Mouse (Mus musculus) embryonic fibroblast, embryonic 13.5 days (primary cell): ENCODE measurements around the gene Thoc5. TPM values are rescaled to one million over a fixed set of nuclear protein-coding genes. Genes with fewer than 3 reads are reported as not detected.

Experiments
- H3K27ac ChIP-seq: 2 replicates; pipeline ENCODE4 v1.5.1; 2012; ENCODE audit warnings: low read length, control low read depth, inconsistent platforms; ENCODE audit not compliant: insufficient read depth
- H3K4me1 ChIP-seq: 2 replicates; pipeline ENCODE4 v1.6.1; 2011; ENCODE audit warnings: low read length; ENCODE audit not compliant: control insufficient read depth, insufficient read depth
- H3K4me3 ChIP-seq: 2 replicates; pipeline ENCODE4 v1.5.1; 2011; ENCODE audit warnings: mild to moderate bottlenecking, control low read depth, low read length; ENCODE audit not compliant: insufficient read depth
- CTCF ChIP-seq: IDR thresholded peaks from 2 replicates; pipeline ENCODE4 v1.5.1; 2011; ENCODE audit warnings: mild to moderate bottlenecking, control low read depth, low read length, moderate library complexity, borderline replicate concordance; ENCODE audit not compliant: insufficient read depth
- POLR2A ChIP-seq: IDR thresholded peaks from 2 replicates; pipeline ENCODE4 v1.6.1; 2011; ENCODE audit warnings: low read depth, mild to moderate bottlenecking, control low read depth, low read length, moderate library complexity
- polyA plus RNA-seq: library from polyadenylated mRNA; stranded (reverse); fragments of >200 nt; gene quantifications from 2 replicates; pipeline ENCODE4 v1.2.4, GENCODE M21; 2011; ENCODE audit warnings: low read depth; ENCODE audit not compliant: missing spikeins, insufficient read length

Gene Thoc5
- polyA plus RNA-seq, 1 experiment: 34.9 TPM

GRCm38 (mm10) chr11:4901956-4902355 is 6.8 kb downstream of the Thoc5 start:
- H3K4me1 ChIP-seq: no peaks in the 10 kb centered on the region
- no peak overlapping the region for H3K4me3 ChIP-seq
- H3K27ac ChIP-seq: no peak overlapping the region
- no peak for TF ChIP-seq CTCF
- TF ChIP-seq POLR2A: no peak

DNA sequence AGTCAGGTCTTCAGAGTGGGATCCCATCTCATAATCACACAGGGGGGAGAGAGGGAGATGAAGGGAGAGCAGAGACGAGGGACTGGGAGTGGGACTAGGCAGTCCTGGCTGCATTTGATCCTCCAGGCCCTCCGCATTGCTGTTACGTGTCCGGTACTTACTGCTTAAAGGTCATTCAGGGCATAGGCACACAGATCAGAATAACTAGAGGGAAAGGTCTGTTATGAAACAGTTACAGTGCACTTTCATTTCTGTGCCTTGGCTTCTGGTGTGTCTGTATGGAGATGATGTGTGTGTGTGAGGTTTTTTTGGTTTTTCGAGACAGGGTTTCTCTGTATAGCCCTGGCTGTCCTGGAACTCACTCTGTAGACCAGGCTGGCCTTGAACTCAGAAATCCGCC is 11.1 kb downstream of the Thoc5 start:
- no peaks in the 10 kb centered on the region for H3K4me1 ChIP-seq
- H3K4me3 ChIP-seq: no peak overlapping the region
- no peak overlapping the region for H3K27ac ChIP-seq
- TF ChIP-seq CTCF (no peak), POLR2A (no peak)

GRCm38 (mm10) chr11:4916068-4916467 is 20.9 kb downstream of the Thoc5 start:
- peak; percentile 22; the same call in 1 of the 2 replicates for TF ChIP-seq CTCF
- TF ChIP-seq POLR2A: no peak
- Histone ChIP-seq H3K27ac (no peak overlapping the region), H3K4me1 (no peaks in the 10 kb centered on the region), H3K4me3 (no peak overlapping the region)

DNA sequence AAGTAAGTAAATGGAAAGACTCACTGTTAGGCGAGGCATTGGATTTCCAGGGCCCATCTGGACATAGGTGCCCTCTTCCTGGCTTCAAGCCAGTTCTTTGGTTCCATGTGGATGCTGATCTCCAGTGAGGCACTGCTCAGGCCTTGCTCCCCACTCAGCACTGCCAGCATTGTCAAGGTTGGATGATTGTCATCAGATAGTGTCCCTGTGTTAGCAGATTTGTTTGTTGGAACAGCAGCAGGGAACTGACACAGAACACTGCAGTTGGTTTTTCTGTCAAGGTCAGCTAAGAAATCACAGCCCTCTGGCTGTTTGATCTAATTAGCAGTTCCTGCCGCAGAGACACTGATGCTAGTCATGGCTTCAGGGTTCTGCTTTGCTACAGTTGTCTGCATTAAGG is 26.2 kb downstream of the Thoc5 start:
- Histone ChIP-seq H3K4me3 (no peak overlapping the region), H3K4me1 (no peaks in the 10 kb centered on the region), H3K27ac (no peak overlapping the region)
- TF ChIP-seq POLR2A: no peak
- TF ChIP-seq CTCF: no peak

DNA sequence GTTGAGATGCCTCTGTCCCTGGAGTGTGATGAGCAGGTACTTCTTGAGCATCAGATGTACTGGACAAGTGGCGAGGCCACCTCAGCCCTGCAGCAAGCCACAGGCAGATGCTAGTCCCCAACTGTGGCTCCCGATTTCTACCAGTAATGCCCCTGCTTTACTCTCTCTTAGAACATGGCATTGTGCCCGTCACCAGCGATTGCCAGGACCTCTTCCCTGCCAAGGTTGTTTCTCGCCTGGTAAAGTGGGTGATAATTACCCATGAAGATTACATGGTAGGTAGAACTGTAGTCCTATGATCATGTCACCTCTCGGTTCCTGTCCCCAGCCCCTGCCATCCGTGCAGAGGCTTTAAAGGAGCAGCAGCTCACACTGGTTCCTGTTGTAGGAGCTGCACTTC is 26.6 kb downstream of the Thoc5 start:
- Histone ChIP-seq H3K4me3 (no peak overlapping the region), H3K27ac (no peak overlapping the region), H3K4me1 (no peaks in the 10 kb centered on the region)
- no peak for TF ChIP-seq CTCF
- TF ChIP-seq POLR2A: no peak

- TF ChIP-seq CTCF (no peak), POLR2A (no peak)
- H3K4me3 ChIP-seq: no peak overlapping the region
- H3K27ac ChIP-seq: no peak overlapping the region
- no peaks in the 10 kb centered on the region for H3K4me1 ChIP-seq
Observed at GRCm38 (mm10) chr11:4927224-4927623, 32.1 kb downstream of the Thoc5 start.

DNA sequence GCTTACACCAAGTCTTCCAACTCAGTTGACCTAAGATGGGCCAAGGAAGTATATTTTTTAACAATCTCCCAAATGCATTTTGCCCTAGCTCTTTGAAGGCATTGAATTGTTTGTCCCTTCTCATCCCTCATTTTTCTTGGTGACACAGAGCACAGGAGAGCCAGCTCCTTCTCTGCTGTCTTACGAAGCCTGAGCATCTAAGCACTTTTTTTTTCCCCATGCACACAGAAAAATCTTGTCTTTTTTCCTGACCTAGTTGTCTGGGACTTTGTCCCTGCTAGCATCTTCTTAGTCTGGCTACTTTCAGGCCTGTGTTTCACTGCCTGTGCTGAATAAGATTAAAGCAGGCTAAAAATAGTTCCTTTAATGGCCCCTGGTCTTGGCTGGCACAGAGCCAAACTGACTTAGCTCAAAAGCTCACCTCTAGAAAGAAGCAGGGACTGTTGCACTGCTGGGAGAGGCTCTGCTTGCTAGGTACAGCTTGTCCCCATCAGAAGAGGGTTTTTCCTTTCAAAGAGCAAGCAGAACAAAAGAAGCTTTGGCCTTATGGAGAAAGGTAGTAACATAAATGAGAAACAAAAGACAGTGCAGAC is 36.0 kb downstream of the Thoc5 start:
- Histone ChIP-seq H3K27ac (no peak overlapping the region), H3K4me1 (no peaks in the 10 kb centered on the region), H3K4me3 (no peak overlapping the region)
- TF ChIP-seq POLR2A (no peak), CTCF (no peak)

- H3K4me1 ChIP-seq: no peaks in the 10 kb centered on the region
- no peak overlapping the region for H3K4me3 ChIP-seq
- H3K27ac ChIP-seq: no peak overlapping the region
- no peak for TF ChIP-seq POLR2A
- no peak for TF ChIP-seq CTCF
Observed at GRCm38 (mm10) chr11:4936243-4936642, 41.1 kb downstream of the Thoc5 start.

- TF ChIP-seq CTCF (no peak), POLR2A (no peak)
- Histone ChIP-seq H3K4me3 (no peak overlapping the region), H3K27ac (no peak overlapping the region), H3K4me1 (no peaks in the 10 kb centered on the region)
Observed at GRCm38 (mm10) chr11:4946530-4946929, 51.4 kb downstream of the Thoc5 start.

- no peak overlapping the region for H3K27ac ChIP-seq
- H3K4me3 ChIP-seq: peak overlapping the region; percentile 15; the same call in 1 of the 2 replicates
- no peaks in the 10 kb centered on the region for H3K4me1 ChIP-seq
- TF ChIP-seq POLR2A (no peak), CTCF (peak; percentile 15; the same call in 1 of the 2 replicates)
Observed at GRCm38 (mm10) chr11:4946947-4947812, 52.1 kb downstream of the Thoc5 start.

- no peak within 1 kb of the TSS for H3K27ac ChIP-seq
- H3K4me1 ChIP-seq: no peaks in the 10 kb centered on the region
- TF ChIP-seq POLR2A: no peak
- no peak for TF ChIP-seq CTCF
- H3K4me3 ChIP-seq: peak within 1 kb of the TSS; percentile 15; the same call in 1 of the 2 replicates
Observed at GRCm38 (mm10) chr11:4947813-4948174, 52.7 kb downstream of the Thoc5 start, which contains the start of gene Nefh. Gene Nefh, minus strand, starts transcription at chr11:4948064.
